Mouse (Mus musculus): ENCODE measurements at regions not wholly inside any gene's neighbourhood (a gene's known extent, or its start where the extent isn't known, plus 50 kb on each side); places are given as distances from the start of the nearest gene placed in this dataset.
"Not testable (repeated sequence)": the region's sequence is repeated elsewhere in the genome, so short reads cannot be mapped to it uniquely, and the experiment has no call there.

GRCm38 (mm10) chr14:108828668-108829067 is 85.3 kb downstream of the Slitrk1 start:
- no peak for DNase-seq

- no peak for DNase-seq
These were observed 92.4 kb downstream of the Slitrk1 start for GRCm38 (mm10) chr14:108821539-108821938.

GRCm38 (mm10) chr14:108819370-108819769 is 94.6 kb downstream of the Slitrk1 start:
- DNase-seq: no peak

- DNase-seq: peak in 1 of 2 experiments; percentile 12
These were observed 108.5 kb downstream of the Slitrk1 start for GRCm38 (mm10) chr14:108805394-108805982.

GRCm38 (mm10) chr14:108798884-108799283 is 115.1 kb downstream of the Slitrk1 start:
- no peak for DNase-seq

- no peak for DNase-seq
These were observed 121.5 kb downstream of the Slitrk1 start for GRCm38 (mm10) chr14:108792445-108792844.

- DNase-seq: peak; percentile 33 to 35
These were observed 122.7 kb downstream of the Slitrk1 start for GRCm38 (mm10) chr14:108791296-108791695.

- no peak for DNase-seq
These were observed 165.2 kb downstream of the Slitrk1 start for GRCm38 (mm10) chr14:108748730-108749129.

GRCm38 (mm10) chr14:108711811-108712210 is 202.1 kb downstream of the Slitrk1 start:
- DNase-seq: no peak

- no peak for DNase-seq
These were observed 204.8 kb downstream of the Slitrk1 start for GRCm38 (mm10) chr14:108709101-108709631.

GRCm38 (mm10) chr14:108704662-108705061 is 209.3 kb downstream of the Slitrk1 start:
- not testable (repeated sequence) for DNase-seq

- DNase-seq: no peak
These were observed 249.1 kb downstream of the Slitrk1 start for GRCm38 (mm10) chr14:108664864-108665263.

- DNase-seq: no peak
These were observed 275.7 kb downstream of the Slitrk1 start for GRCm38 (mm10) chr14:108638291-108638690.

GRCm38 (mm10) chr14:108635266-108635665 is 278.7 kb downstream of the Slitrk1 start:
- DNase-seq: no peak

GRCm38 (mm10) chr14:108610028-108610427 is 303.9 kb downstream of the Slitrk1 start:
- DNase-seq: no peak

Data from cerebellum, postnatal 14 days (tissue).